Mouse (Mus musculus): ENCODE data around the gene Rnase2a.
"Not testable (repeated sequence)": the region's sequence is repeated elsewhere in the genome, so short reads cannot be mapped to it uniquely, and the experiment has no call there.

GRCm38 (mm10) chr14:51252206-51252605 is 3.7 kb downstream of the Rnase2a start:
- not testable (repeated sequence) for TF ChIP-seq MAX (IDR thresholded peaks at IDR 0.05; ENCODE audit: low read length); CTCF (conservative IDR thresholded peaks at IDR 0.05 in 1 of 2, IDR thresholded peaks at IDR 0.05 in 1 of 2; ENCODE audit: low read depth in 2 of 2, low read length in 2 of 2); POLR2A (IDR thresholded peaks at IDR 0.05; ENCODE audit: low read depth, low read length); EP300 (IDR thresholded peaks at IDR 0.05; ENCODE audit: low read length); ELF1 (IDR thresholded peaks at IDR 0.05; ENCODE audit: low read depth, low read length); TCF12 (IDR thresholded peaks at IDR 0.05; ENCODE audit: low read depth, low read length); MEF2A (IDR thresholded peaks at IDR 0.05; ENCODE audit: borderline replicate concordance, low read depth, low read length); HCFC1 (IDR thresholded peaks at IDR 0.05; ENCODE audit: low read depth, low read length); MYC (IDR thresholded peaks at IDR 0.05; ENCODE audit: low read depth, low read length); JUND (conservative IDR thresholded peaks at IDR 0.05; ENCODE audit: low read depth, low read length); JUN (IDR thresholded peaks at IDR 0.05; ENCODE audit: insufficient read depth, low read depth, low read length); MAFK (IDR thresholded peaks at IDR 0.05; ENCODE audit: insufficient replicate concordance, low read length); RAD21 (IDR thresholded peaks at IDR 0.05; ENCODE audit: low read depth, low read length)

Measured in CH12.LX (cell line).